Mouse (Mus musculus) cerebellum, adult 18-20 months (tissue): ENCODE results near the gene Tnfrsf1b.
A peak's percentile ranks its signal among the peaks of the same experiment; 100 is the strongest.

Experiments
- DNase-seq, 2 experiments: peaks; one replicate each; pipeline ENCODE4 v3.0.0; 2021

Gene Tnfrsf1b

GRCm38 (mm10) chr4:145256144-145256543, 9.5 kb upstream of the Tnfrsf1b start:
- no peak for DNase-seq

- no peak for DNase-seq
Observed at GRCm38 (mm10) chr4:145254418-145254817, 7.7 kb upstream of the Tnfrsf1b start.

DNA sequence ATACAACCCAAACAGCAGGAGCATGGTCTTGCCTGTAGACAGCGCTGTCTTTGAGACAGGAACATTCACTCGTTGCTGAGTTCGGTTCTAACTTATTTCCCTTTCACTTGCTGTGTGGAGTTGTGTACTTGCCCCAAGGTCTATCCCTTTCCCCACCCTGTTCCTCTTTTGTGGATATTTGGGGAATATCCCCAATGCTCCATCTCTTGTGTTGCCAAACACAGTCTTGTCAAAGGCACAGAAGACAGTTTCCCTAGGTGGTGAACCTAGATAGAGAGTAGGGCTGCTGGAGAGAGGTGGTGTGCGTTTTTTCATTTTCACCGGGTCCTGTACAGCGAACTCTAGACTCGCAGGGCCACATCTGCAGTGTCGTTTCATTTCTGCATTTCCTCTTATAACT, 5.9 kb upstream of the Tnfrsf1b start:
- no peak for DNase-seq

- no peak for DNase-seq
Observed at GRCm38 (mm10) chr4:145251546-145251945, 4.9 kb upstream of the Tnfrsf1b start.

GRCm38 (mm10) chr4:145250002-145250401, 3.3 kb upstream of the Tnfrsf1b start:
- no peak for DNase-seq

GRCm38 (mm10) chr4:145247556-145247955, 886 bp upstream of the Tnfrsf1b start:
- no peak for DNase-seq

GRCm38 (mm10) chr4:145245581-145245980, 1.1 kb downstream of the Tnfrsf1b start:
- no peak for DNase-seq

- DNase-seq = no peak
Observed at GRCm38 (mm10) chr4:145244676-145245075, 2.0 kb downstream of the Tnfrsf1b start.

- no peak for DNase-seq
Observed at GRCm38 (mm10) chr4:145242719-145243350, 3.8 kb downstream of the Tnfrsf1b start.

GRCm38 (mm10) chr4:145240723-145241231, 5.9 kb downstream of the Tnfrsf1b start:
- DNase-seq = no peak

GRCm38 (mm10) chr4:145239049-145239830, 7.4 kb downstream of the Tnfrsf1b start:
- peak; percentile 4 to 5 for DNase-seq

GRCm38 (mm10) chr4:145236027-145236426, 10.6 kb downstream of the Tnfrsf1b start:
- no peak for DNase-seq

DNA sequence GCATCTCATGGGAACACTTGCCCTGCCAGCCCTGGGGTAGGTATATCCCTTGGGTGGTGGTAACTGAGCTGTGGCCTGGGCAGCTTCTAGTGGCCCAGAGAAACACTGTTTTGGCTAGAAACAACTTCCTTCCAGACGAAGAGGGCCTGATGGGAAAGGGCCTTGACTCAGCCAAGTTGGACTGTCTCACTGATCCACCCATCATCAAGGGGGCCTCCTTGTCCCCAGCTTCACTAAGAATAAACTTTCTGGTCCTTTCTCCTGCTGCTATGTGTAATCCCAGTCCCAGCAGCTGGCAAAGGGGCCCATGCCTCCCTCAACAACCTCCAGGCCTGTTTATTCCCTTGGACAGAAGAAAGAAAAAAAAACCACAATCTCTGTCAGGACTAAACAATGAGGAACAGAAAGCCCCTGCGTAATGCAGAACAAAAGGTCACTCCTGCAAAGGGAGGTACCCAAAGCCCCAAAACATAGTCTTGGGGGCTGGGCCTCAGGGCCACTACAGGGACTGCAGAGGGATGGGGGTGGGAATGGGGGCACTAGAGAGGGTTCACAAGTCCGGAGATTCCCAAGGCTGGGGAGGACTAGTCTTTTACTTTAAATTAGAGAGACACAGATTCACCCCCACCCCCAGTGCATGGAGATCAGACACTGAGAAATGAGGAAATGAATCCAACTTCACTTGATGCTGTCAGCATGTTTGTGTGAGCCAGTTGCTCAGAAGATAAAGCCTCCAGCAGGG, 13.0 kb downstream of the Tnfrsf1b start:
- no peak for DNase-seq

DNA sequence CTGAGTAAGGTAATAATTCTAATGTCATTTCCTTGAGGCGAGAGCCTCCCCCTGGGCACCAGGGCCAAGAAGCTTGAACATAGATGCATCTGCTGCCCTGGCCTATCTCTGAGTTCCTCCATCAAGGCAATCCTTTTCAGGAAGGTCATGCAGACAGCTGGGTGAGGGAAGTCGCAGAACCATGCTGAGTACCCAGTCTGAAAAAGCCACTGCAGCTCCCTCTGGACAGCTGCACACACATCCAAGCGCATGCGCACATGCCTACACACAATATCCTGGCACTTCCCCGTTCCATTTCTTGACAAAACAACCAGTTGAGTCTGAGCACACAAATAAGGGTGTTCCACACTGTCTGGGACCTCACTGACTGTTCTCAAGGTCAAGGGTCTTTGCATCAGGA, 14.9 kb downstream of the Tnfrsf1b start:
- no peak for DNase-seq

DNA sequence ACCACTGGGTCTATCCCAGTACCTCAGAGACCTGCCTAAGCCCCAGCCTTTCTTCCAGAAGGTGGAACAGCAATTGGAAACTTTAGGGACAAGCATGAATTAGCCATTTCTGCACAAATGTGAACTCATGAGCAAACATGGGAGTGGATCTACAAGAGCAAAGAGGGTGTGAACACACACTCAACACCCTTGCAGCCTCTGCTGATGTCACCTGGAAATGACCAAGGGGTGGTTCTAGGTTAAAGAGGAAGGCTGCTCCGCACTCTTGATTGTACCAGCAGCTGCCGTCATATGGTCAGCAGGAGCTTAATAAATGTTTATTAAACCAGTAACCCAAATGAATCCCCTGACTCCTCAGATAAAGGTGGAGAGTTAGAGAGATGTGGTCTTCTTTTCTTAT, 16.0 kb downstream of the Tnfrsf1b start:
- no peak for DNase-seq

DNA sequence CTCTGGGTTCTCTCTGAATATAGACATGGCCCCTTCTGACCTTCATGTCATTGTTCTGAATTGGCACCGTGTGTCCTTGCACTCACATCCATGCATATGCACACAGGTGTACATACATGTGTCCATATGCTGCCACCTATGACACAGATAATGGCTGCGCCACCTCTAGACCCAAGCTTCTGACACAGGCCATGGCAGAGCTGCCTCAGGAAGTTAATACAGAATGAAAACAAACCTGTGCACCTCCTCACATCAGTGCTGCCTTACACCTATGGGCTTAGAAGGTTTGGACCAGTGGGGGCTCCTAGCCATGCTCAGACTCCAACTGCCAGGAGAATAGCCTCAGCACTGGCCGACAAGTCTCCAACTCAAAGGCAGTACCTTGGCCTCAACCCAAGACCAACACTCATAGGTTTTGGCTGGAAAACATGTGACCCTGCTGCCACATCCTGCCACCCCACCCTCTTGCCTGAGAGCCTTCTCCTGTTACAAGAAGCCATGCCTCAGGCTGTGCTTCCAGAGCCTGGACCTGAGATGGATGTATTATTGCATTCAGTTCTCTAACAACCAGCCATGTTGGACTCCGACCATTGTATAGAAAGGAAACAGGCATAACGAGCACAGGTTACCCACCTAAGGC, 17.0 kb downstream of the Tnfrsf1b start:
- DNase-seq = no peak

GRCm38 (mm10) chr4:145229051-145229450, 17.6 kb downstream of the Tnfrsf1b start:
- no peak for DNase-seq

DNA sequence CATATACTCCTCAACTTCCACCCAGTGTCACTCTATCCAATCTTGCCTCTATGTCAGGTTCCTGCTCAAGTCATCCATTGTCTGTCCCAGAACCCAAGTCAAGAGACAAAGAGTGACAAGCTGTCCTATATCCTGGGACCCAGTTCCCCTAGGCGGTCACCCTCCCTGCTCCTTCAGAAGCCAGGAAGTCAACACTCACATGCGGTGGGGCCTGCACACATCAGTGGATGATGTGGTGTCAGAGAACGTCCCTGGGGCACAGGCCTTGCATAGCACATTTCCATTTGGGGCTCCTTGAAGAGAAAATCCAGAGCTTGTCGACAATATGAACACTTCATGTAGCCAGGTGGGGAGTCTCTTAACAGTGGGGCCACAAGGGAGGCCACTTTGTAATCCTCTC, 22.1 kb downstream of the Tnfrsf1b start:
- DNase-seq = no peak

DNA sequence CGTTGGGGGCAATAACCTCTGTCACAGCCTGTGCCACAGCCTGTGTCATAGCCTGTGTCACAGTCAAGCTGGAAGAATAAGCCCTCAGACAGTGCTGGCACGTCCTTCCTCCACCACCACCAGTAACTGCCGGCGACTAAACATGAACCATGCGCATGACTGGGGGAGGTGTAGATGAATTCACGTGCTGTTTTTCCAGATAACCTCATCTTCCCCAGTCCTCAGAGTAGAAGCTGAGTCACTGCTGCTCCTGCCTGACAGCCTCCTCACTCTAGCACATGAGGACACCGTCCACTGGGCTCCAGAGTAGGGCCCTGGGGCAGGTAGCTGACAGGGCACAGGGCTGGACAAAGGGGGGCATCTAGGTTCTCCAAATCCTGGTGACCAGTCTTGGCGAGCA, 24.6 kb downstream of the Tnfrsf1b start:
- no peak for DNase-seq

DNA sequence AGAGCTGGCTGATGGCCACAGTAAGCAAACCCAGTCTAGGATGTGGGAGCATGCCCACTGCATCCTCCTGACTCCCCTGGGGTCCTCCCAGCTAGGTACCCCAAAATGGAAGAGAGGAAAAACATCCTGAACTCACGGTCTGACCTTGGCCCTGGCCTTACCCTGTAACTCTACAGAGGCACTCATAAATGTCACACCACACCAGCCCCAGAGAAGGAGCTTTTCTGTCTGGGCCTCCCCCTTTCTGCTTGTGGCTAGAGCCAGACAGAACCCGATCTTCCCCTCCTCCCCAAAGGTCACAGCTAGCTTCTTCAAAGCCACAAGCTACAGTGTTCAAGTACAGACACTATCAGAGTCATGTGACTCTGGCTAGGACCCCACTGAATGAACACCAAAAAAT, 25.3 kb downstream of the Tnfrsf1b start:
- no peak for DNase-seq

DNA sequence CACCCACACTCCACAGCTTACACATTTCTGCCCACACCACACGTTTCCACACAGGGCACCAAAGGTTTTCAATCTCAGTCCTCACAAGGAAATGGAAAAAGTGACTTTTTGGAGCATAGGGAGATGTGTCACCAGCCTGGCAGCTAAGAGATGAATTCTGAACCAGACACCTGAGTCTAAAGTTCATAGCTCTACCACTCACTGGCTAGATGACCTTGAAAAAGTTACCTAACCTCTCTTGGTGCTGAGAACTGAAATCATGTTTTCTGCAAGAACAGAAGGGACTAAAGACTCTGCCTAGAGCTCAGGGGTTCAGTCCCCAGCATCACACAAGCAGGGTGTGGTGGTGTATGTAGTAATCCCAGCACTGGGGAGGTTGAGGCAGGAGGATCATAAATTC, 26.7 kb downstream of the Tnfrsf1b start:
- no peak for DNase-seq

DNA sequence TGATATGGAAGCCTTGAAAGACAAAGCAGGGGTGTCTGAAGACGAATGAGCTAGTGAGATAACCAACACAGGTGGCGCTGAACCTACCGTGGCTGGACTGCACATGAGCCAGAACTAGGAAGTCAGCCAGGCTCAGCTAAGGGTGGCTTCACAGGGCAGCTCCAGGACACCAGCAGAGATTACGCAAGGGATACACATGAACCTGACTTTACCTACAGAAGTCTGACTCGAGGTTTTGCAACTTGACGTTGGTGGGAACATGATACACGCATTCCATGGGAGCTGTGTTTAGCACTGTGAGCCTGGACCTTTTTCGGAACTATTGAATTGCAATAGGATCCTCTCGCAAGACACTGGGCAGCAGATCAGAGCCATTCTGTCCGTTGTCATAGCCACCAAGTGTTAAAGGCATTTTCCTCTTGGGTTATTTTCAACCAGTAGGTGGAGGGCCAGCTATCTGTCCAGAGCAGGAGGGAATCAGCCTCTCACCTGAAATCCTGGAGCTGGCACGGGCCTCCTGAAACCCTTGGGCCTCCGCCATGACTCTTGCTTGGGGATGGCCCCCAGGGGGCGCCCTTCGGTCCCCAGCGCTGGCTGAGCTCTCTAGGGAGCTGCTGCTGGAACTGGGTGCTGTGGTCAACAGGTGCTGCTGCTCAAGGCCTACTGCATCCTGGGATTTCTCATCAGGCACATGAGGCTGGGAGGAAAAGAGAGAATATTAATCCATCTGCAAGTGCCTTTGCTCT, 27.3 kb downstream of the Tnfrsf1b start:
- DNase-seq = peak in 1 of 2 experiments; percentile 14
